Mouse (Mus musculus): Measurements from ENCODE around the gene Ksr2. TPM values are rescaled to one million over a fixed set of nuclear protein-coding genes. Genes with fewer than 3 reads are reported as not detected.
"Not testable (repeated sequence)": the region's sequence is repeated elsewhere in the genome, so short reads cannot be mapped to it uniquely, and the experiment has no call there.

The Ksr2 gene
- total RNA-seq, 4 experiments from 2014 or later: 0.05 to 0.17 (median 0.09) TPM

DNA sequence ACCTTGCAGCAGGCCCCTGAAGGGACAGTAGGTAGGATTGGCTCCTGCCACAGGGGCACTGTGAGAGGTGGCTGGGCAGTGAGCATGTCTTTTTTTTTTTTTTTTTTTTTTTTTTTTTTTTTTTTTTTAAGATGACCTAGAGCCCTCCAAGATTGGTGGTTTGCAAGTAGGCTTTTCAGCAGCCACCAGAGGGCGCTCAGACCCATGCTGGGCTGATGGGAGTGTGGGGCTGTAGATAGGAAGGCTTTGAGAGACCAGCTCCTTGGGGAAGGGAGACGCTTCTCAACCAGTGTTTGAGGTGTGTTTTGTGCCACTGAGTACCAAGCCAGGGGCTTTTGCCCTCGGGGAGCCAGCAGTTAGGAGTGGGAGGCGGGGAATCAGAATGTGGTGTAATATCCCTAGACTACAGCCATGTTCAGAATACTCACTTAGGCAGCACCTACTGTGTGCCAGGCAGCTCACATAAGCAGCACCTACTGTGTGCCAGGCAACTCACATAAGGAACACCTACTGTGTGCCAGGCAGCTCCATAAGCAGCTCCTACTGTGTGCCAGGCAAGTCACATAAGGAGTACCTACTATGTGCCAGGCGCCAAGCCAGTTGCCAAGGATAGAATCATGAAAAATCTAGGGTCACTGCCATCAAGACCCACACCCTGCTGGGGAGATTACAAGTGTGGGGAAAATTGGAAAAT is 200.7 kb downstream of the Ksr2 start:
- DNase-seq (ENCODE audit: low spot score in 2 of 2): peak; percentile 42 to 43

DNA sequence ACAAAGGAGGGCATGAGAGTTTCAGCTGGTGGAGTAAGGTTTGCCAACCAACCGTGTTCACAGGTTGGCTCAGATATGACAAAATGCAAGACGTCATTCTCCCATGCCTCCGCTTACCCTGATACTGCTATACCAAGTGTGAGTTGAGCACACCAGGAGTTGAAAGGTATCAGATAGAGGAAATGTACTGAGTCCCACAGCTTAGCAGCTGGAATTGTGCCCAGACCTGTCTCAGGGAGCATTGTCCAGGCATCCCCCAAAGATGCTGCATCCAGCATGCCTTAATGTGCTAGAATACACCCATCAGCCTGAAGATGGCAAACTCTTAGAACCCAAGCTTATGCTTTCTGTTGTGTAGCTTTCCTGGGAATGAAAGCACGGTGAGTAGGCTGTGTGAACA is 206.5 kb downstream of the Ksr2 start:
- no peak for DNase-seq (ENCODE audit: low spot score in 2 of 2)

DNA sequence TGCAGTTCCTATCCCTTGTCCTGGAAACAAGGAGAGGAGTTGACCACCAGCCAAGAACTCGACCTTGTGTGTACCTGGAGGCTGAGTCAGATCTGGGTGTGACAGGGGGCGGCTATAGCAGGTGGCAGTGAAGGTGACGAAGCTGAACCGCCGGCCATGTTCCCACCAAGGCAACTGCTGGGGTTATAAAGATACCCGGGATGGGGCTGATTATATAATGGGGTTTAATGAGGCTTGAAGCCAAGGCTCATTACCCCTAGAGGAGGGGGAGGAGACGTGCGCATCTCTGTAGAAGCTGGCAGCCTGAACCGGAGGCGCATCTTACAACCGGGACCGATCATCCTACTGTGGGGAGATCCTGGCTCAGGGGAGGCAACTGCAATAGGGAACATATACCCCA is 208.4 kb downstream of the Ksr2 start:
- DNase-seq (ENCODE audit: low spot score in 2 of 2): no peak

DNA sequence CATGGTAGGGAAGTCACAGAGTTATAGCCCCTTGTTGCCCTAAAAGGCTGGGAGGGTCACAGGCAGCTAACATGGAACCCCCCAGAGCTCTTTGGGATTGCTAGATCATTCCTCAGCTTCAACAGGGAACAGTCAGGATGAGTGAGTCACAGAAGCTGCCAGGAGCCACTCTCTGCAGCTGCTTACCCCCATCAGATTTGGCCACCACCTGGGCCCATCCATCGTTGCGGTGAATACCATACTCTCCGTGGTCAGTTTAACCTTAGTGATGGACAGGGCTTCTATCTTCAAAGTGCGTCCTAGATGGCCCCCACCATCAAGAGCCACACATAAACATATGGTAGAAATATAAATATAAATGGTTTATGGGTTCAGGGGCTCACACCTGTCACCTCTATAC is 209.4 kb downstream of the Ksr2 start:
- not testable (repeated sequence) for DNase-seq (ENCODE audit: low spot score in 2 of 2)

DNA sequence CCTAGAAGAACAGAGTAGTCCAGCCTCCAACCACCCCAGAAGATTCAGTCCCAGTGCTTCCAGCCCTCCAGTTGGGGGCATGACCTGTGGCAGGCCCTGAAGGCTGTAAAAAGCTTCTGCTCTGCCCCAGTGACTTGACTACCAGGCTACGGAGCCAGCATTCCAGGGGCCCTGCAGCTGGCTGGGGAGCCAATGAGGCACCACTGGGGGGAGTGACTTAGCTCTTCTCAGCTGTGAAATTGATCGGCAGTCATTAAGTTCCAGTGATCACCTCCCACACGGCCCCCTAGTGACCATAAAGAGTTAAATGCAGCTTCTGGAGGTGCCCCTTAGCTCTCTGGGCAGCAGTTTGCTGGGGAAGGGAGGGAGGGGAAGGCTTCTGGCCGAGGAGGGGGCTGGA is 213.1 kb downstream of the Ksr2 start:
- DNase-seq (ENCODE audit: low spot score in 2 of 2): no peak

DNA sequence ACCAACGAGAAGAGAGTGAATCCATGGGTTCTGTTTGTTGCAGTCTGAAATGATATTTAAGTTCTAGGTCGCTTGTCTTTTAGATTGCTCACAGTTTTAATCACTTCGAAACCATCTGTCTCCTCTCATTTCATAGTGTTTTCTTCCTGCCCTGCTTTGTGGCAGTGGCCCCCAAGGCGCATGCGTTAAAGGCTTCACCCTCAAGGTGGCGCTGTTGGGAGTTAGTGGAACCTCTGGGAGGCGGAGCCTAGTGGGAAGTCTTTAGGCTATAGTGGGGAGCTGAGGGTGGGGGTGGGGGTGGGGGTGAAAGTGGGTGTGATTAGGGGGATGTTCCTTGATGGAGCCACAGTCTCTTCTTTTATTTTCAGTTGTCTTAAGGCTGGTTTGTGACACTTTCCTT is 214.6 kb downstream of the Ksr2 start:
- DNase-seq (ENCODE audit: low spot score in 2 of 2): peak; percentile 21 to 26

DNA sequence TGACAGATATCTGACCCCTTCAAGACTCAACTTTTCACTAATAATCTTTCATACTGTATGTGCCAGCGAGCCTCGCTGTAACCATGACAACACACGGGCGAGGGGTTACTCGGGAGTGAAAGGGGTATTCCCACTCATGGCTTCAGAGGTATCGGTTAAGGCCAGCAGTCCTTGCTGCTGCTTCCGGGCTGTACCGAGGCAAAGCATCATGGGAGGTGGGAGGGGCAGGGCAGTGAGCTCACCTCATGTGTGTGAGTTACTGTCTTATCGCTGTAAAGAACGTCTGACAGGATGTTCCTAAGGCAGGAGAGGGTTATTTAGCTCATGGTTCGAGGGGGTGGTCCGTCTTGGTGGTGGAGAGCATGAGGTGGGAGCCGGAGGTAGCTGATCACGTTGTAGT is 215.8 kb downstream of the Ksr2 start:
- no peak for DNase-seq (ENCODE audit: low spot score in 2 of 2)

DNA sequence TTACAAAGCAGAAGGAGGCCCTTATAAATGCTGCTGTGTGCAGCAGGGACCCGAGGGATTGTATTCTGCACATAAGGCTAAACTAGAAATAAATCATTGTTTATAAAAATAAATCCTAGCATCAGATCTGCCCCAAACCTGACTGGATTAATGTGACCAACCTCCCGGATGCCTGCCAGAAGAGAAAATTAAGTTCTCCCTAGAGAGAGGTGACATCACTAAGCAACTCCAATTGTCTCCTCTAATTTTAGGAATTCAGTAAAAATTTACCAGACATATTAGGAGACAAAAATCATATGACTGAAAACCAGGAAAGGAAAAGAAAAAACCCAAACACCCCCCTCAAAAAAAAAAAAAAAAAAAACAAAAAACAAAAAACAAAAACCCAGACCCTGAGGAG is 221.4 kb downstream of the Ksr2 start:
- DNase-seq (ENCODE audit: low spot score in 2 of 2): no peak

DNA sequence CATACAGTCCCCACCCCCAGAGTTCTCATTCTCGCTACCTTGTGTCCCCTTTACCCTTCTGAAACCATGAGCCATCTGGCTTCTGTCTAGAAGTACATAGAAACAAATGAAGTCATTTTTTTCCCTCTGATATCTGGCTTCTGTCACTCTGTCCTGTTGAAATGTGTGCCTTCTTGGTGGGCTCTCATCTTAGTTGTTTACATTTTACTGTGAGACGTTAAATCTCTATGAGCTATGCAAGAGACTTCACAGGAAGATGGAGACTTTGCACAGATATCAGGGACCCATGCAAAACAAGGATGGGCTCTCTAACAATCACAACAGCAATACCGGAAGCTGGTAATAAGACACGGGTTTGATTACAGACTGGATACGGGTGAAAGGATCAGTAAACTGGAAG is 222.0 kb downstream of the Ksr2 start:
- no peak for DNase-seq (ENCODE audit: low spot score in 2 of 2)

DNA sequence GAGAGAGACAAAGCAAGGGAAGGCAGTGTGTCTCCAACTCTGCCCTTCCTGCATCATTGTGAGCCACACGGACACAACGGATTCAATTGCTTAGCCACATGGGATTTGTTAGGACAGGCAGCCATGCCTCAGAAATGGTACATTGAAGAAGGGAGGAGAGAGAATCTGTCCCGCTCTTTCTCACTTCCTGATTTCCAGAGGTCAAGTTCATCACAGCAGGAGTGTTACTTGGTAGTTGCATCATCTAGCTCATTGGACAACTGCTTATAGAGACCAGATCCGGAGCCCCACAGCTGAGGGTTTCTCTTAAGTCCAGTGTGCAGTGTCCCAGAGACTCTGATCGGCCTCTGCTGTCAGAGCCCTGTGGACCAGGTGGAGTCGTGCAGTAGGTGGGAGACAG is 227.8 kb downstream of the Ksr2 start:
- DNase-seq (ENCODE audit: low spot score in 2 of 2): no peak

DNA sequence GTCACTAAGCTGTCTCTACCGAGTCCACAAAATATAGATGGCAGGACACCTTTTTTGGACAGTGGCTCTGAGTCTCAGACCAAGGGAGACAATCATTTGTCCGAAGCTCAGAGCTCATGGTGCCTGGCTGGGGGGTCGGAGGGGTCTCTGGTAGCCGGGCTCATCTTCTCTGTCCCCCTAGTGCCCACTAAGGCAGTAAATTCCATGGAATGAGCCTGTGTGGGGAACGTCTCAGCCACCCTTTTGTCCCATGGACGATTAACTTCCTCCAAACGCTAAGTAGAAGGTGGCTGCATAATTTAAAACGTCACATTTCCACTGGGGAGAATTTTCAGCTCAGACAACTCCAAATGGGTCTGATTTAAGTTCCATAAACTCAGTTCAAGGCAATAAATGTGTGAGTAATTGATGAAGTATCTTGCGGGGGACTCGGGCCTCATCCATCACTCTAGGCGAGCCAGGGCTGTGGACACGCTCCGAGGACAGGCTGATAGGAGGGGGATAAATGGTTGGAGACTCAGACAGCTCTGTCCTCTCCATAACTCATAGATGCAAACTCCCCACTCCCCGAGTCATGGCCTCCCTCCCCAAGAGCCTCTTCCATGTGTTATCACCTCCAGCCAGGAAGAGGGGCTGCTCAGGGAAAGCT is 237.6 kb downstream of the Ksr2 start:
- DNase-seq (ENCODE audit: low spot score in 2 of 2): no peak

DNA sequence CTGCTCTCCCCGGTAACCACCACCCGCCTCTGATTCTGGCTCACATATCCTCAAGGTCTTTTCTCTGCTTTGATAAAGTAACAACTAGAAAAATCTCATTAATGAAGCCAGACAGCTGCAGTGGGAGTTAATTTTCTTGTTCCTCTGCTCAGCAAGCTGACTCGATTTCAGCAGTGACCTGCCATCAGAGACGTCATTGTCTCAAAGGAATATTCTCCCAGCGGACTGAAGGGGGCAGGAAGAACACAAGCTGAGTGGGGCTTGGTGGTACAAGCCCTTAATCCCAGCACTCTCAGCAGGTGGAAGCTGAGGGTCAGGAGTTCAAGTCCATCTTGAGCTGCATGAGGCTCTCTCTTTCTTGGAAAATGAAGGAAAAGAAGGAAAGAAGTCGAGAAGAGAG is 244.8 kb downstream of the Ksr2 start:
- no peak for DNase-seq (ENCODE audit: low spot score in 2 of 2)

DNA sequence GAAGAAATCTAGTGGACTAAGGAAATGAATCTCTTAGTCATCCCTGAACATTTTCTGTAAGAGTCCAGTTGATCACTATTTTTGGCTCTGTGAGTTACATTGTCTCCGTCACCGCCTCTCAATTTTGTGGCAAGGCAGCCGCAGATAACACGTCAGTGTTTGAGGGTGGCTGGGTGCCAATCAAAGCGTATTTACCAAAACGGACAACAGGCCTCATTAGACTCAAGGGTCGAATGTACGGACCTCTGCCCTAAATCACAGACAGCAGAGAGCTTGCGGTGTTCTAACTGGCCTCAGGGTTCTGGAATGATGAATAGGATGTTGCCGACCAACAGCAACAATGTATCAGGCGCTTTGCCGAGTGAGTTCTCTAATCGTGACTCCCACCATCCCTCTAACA is 245.8 kb downstream of the Ksr2 start:
- no peak for DNase-seq (ENCODE audit: low spot score in 2 of 2)

DNA sequence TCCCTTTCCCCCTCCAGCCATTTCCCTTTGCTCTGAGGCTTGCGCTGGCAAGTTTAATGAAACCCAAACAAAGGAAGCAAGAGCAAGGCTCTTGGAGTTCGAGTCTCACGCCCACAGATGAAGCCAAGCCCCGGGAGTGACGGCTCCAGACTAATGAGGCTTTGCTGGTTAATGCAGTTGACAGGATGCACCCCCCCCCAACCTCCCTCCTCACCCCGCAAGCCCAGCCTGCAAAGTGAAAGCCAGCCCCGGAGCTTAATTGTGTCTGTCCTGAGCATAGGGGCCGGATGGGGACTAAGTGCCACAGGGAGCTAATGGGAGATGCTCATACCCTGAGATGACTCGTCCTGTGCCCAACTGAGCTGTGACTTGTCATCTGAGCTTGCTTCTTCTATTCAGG is 251.4 kb downstream of the Ksr2 start:
- DNase-seq (ENCODE audit: low spot score in 2 of 2): no peak

DNA sequence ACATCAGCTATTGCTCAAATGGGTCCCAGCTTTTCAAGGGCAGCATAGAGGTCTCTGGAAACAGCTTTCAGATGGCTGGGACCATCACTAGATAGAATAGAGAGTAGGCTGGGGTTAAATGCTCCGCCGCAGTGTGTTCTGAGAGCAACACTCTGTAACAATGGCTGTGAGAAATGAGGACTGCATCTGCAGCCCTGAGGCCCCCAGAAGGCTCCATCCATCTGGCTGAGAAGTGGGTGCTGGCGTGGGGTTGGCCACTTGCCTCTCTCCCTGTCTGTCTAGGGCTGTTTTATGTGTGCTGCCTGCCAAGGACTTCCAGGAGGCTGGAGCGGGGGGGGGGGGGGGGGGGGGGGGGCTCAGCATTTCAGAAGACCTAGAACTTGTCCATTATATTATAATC is 253.5 kb downstream of the Ksr2 start:
- no peak for DNase-seq (ENCODE audit: low spot score in 2 of 2)

DNA sequence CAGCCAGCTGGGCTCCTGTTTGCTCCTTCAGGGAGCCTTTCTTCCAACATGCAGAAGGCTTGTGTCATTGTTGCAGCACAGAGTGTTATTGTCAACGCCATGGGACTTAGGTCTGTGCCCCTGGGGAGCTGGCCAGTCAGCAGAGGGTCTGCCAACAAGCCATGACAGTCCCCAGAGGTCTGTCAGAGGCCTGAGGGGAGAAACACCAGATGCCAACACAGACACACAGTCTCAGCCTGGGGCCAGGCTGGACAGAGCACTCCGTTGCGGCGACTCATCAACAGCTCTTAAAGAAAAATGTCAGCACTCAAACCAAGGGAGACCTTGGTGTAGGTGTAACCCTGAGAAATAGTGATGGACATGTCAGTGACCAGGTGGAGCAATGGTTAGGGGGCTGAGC is 255.5 kb downstream of the Ksr2 start:
- no peak for DNase-seq (ENCODE audit: low spot score in 2 of 2)

DNA sequence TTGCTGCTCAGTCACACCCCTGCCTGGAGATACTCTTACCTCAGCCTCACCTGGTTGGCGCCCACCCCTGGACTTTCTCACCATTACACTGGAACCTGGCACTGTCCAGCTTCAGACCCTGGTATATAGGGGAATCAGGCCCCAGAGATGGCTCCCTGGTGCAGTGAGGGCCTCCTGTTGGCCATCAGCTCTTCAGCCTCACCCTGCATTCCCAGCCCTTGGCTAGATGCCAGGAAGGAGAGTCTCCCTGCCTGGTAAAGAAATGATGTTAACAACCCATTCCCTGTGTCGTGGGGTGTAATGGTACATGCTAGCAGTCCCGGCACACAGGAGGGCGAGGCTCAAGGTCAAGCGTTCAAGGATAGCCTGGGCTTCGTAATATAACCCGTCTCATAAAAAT is 256.0 kb downstream of the Ksr2 start:
- DNase-seq (ENCODE audit: low spot score in 2 of 2): no peak

DNA sequence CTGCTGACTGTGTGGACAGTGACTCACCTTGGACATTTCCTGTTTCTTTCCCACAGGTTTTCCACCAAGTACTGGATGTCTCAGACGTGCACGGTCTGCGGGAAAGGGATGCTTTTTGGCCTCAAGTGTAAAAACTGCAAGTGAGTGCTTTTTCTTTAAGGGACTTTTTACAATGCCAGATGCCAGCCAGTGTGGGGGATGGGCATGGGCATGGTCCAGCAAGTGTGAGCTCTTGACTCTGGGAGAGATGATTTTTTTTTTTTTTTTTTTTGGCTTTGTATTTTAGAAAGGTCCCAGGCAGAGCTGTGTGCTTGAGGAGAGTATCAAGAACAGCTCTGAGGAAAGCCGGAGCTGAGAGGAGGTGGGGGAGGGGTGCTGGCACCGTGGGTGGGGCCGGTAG is 257.6 kb downstream of the Ksr2 start:
- no peak for DNase-seq (ENCODE audit: low spot score in 2 of 2)

DNA sequence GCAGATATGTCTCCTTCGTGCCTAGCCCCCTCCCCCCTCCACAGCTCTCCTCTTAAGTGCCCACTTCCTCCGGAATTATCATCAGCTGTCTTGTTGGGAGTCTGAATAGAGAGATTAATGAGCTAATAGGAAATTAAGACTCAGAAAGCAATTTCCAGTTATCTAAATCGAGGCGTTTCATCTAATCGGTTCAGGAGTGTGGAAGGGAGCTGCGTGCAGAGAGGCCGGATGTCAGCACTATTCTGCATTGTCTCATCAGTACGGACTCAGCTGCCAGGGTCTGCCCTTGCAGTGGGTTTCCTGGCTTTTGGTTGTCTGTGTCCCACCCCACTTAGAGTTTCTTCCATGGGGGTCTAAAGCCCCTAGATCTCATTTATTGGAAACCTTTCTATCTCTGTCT is 262.0 kb downstream of the Ksr2 start:
- DNase-seq (ENCODE audit: low spot score in 2 of 2): no peak

DNA sequence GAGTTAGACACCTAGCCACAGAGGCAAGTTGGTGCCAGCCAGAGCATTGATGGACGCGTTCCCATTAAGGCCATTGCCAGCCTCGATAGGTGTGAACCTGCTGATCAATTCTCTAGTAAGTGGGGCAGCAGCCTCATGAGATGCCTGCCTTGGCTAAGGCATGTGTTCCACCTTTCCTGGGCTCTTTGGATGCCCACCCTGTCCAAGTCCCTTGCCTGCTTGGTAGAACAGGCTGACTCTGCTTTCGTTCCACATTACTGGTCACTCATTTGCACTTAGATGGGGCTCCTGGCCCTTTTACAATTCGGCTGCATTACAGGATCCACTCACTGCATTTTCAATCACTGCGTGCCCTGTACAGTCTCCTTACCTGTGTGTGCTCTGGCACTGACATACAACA is 263.4 kb downstream of the Ksr2 start:
- DNase-seq (ENCODE audit: low spot score in 2 of 2): no peak

DNA sequence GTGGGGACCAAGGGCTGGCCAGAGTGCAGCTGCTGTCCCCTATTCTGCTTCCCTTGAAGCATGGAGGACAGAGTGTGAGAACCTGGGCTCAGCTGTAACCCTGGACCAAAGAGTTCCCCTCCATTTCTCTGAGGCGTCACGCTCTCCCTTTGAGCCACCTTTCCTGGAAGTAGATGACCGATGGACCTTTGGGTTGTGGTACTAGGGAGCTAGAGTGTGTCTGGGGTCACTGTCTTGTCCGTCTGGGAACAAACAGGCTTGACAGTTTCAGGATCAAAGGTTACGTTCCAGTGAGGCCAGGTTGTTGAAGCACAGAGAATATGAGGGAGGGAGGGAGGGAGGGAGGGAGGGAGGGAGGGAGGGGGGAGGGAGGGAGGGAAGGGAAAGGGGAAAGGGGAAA is 264.6 kb downstream of the Ksr2 start:
- DNase-seq (ENCODE audit: low spot score in 2 of 2): no peak

DNA sequence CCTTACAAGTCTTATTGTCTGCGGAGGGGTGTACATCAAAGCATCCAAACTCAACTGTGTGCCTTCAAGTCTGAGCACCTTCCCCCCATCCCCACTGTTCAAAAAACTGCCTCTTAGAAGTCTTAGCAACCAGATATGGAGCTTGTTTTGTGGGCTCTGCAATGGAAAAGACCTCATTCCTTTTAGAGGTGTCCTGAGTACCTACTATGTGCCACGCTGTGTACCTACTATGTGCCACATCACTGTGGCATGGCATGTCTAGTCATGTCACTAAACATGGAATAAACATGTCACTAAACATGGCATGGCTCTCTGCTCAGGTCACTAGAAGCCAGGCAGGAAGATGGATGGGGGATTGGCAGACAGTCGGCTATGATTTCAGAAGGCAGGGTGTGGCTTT is 268.4 kb downstream of the Ksr2 start:
- DNase-seq (ENCODE audit: low spot score in 2 of 2): no peak

DNA sequence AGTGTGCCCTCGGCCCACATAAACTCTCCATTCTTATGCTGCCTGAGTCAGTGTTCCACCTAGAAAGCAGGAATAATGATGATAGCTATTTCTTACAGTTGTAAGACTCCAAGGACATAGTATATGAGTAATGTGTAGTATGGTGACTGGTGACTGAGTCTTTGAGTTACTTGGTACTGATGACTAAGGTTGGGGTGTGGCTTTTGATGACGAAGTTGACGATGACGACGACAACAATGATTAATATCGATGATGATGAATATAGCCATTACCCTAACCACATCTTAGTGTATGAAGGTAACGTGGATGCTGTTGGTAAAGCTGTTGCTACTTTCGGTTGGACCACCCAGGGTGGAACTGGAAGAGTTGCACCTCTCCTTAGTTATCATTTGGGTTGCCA is 270.7 kb downstream of the Ksr2 start:
- DNase-seq (ENCODE audit: low spot score in 2 of 2): no peak

All from gastrocnemius, adult 8-10 months (tissue).